Mouse (Mus musculus): Measurements from ENCODE around the gene Nek1. TPM values are rescaled to one million over a fixed set of nuclear protein-coding genes. Genes with fewer than 3 reads are reported as not detected.

Nek1 gene
- 1.1 and 2.2 TPM in 2 replicates for polyA plus RNA-seq (2012; rRNA removed)

DNA sequence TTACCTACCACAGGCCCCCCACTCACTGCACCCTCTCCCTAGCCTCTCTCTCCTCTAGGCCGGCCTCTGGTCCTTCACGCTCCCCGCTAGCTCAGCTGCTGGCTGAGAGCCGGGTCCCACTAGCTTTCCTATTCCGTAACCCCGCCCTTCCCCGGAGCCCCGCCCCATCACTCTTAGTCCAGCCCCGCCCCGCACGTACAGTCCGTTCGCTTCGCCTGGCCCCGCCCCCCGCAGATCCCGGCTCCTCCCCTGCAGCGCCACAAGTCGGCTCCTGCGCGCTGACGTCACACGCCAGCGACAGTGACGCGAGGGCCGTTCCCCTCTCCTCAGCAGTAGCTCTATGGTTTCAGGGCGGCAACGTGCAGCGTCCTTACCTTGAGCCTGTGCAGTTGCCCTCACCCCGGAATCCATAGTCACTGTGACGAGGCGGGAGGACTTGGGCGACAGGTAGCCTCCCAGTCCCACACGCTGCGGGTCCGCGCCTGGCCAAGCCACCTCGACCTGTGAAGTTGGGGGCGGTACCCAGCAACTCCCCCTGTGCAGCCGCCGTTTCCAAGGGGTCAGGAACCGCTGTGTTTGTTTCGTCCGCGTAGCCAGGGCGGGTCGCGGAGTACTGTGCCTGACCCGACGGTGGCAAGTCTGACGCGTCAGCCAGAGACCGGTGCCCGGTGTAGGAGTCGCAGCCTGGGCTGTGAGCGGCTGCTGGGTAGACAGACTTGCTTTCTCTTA lies at the start of gene Nek1:
Gene Nek1 (plus strand): TSS at position 286 of the 729 bp plus-strand sequence.
- DNase-seq (ENCODE audit: low read depth, low spot score) = peak; percentile 82
- WGBS = 1% methylated on average over 57 of the region's 57 CpGs

- no peak for DNase-seq (ENCODE audit: low read depth, low spot score)
Observed at GRCm38 (mm10) chr8:60947503-60947902, 45.5 kb upstream of the Nek1 start.

- no peak for DNase-seq (ENCODE audit: low read depth, low spot score)
- WGBS = 68% methylated on average over 4 of the region's 4 CpGs
Observed at GRCm38 (mm10) chr8:60949859-60950258, 43.1 kb upstream of the Nek1 start.

GRCm38 (mm10) chr8:60951271-60951670 lies 41.7 kb upstream of the Nek1 start:
- 80% methylated on average over 4 of the region's 4 CpGs for WGBS

GRCm38 (mm10) chr8:60951757-60952156 lies 41.2 kb upstream of the Nek1 start:
- no peak for DNase-seq (ENCODE audit: low read depth, low spot score)
- WGBS = 100% methylated on average over 1 of the region's 1 CpGs

More at GRCm38 (mm10) chr8:60951271-60951670, 41.7 kb upstream of the Nek1 start:
- DNase-seq (ENCODE audit: low read depth, low spot score) = no peak

DNA sequence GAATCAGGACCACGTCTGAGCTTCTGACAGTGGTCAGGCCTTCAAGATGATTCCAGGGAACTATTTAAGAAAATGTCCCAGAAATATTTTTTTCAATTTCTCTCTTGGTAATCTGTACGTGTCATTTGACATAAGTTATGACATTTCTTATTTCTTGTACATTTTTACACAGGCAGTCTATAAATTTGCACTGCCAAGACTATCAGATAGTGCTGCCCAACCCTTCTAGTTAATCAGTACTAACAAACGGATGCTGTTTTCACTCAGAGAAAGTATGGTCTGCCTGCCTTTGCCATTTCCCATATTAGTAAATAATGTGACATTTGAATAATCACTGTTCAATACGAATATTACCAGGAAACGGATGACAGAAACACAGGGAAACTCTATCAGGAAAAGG lies 40.2 kb upstream of the Nek1 start:
- 37% methylated on average over 5 of the region's 5 CpGs for WGBS
- DNase-seq (ENCODE audit: low read depth, low spot score) = no peak

DNA sequence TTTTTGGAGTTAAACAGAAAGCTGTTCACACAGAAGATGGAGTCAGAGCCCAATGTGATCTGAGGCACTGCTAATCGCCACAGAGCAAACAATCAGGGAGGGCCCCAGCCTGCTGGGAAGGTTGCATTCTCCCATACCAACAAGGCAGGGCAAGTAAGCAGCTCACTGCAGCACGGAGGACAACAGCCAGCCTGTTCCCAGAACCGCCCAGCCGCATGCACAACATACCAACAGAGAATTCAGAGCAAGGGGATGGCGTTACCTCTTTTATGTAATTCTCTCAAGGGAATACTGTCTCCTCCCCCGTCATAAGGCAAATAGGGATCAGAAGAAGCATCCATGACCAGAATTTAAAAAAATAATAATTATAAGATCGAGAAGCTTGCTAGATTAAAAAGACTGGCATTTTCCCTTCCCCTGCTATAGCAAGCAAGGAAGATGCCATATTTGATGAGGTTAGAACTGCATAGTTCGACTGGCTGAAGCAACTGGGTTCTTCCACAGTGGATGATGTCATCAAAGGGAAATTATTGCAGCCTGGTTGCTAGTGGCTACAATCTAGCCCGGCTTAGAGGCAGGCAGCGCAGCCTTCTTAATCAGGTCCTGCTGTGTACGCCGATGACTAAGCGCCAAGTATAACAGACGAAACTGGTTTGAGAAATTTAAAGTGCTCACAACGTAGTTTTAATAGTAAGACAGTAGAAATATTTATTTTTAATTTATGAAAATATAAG lies 38.5 kb upstream of the Nek1 start:
- 6% methylated on average over 15 of the region's 15 CpGs for WGBS
- DNase-seq (ENCODE audit: low read depth, low spot score) = peak; percentile 62

DNA sequence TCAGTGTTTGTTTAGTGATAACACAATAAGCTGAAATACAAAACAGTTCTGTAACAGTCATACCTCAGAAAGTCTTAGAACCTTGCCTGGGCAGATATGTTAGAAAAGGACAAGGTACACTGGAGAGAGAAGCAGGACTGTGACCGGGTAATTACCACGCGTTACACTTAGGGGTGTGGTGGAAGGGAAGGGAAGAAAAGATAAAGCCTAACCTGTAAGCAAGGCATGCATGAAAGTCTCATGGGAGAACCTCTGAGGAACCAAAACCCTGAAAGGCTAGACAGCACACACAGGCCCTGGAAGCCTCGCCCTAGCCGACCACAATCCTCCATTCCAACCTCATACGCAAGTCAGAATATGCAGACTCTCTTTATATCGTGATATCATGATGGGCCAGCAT lies 36.1 kb upstream of the Nek1 start:
- DNase-seq (ENCODE audit: low read depth, low spot score) = peak; percentile 57
- WGBS = 42% methylated on average over 7 of the region's 7 CpGs

DNA sequence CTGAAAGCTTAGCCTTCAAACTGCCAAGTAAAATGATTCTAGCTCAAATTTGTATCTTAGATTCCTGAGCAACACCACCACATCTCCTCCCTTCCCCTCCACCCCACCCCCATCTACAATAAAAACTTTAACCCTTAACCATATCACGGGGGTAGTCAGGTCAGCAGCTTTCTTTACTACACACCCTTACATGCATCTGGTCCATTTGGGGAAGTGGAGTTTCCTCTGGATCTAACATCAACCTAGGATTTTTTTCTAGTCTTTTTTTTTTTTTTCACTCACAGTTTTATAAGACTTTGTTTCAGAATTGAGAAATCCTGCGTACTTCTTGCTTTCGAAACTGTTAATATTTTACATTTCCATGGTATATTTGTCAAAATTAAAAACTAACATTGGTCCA lies 30.2 kb upstream of the Nek1 start:
- 61% methylated on average over 3 of the region's 3 CpGs for WGBS

DNA sequence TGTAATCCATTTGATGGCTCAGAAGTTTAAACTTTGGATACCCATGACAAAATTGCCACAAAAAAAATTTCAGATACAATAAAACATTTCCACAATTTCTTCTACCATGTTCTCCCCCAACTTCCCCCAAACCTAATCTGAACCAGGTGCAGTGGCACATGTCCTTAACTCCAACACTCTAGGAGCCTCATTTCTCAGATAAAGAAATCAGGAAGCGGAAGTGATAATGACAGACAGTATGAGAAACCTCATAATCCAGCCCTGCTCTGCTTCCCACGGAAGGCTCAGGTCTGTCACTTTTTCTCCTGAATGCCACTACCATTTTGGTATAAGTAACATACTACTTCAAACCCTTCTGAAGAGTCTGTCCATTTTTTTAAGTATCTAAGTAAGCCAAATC lies 29.1 kb upstream of the Nek1 start:
- 39% methylated on average over 2 of the region's 2 CpGs for WGBS
- no peak for DNase-seq (ENCODE audit: low read depth, low spot score)

More for the DNA sequence above, 30.2 kb upstream of the Nek1 start:
- DNase-seq (ENCODE audit: low read depth, low spot score) = no peak

DNA sequence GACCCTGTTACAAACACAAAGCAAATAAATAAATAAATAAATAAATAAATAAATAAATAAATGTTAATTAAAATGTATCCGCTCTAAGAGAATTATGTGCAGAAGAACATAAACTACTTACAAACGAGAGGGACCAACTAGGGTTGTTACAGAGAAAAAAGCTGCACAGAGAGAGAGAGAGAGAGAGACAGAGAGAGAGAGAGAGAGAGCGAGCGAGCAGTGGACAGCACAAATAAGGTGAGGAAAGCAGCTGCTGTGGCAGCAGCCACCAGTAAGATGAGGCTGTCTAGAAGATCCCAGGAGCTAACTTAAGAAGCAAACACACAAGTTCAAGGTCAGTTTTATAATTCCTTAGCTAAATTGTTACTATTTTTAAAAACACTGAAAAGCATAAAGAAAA lies 28.5 kb upstream of the Nek1 start:
- 60% methylated on average over 4 of the region's 4 CpGs for WGBS
- DNase-seq (ENCODE audit: low read depth, low spot score) = no peak

DNA sequence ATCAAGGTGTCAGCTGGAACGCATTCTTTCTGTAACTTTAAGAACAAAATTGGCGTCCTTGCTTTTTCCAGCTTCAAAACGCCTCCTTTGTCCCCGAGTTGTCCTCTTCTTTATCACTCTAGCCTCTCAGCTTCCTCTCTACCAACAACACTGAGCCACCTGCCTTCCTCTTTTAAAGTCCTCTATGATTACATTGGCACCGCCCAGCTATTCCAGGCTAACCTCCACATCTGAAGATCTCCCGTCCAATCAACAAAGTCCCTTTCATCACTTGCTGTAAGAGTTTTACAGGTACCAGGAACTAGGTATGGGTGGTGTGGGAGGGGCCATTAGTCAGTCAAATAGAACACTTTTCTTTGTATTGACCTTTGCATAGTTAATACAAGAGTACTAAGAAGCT lies 27.7 kb upstream of the Nek1 start:
- 20% methylated on average over 6 of the region's 6 CpGs for WGBS
- peak; percentile 78 for DNase-seq (ENCODE audit: low read depth, low spot score)

GRCm38 (mm10) chr8:60965741-60966140 lies 27.3 kb upstream of the Nek1 start:
- no peak for DNase-seq (ENCODE audit: low read depth, low spot score)
- WGBS = 15% methylated on average over 3 of the region's 3 CpGs

DNA sequence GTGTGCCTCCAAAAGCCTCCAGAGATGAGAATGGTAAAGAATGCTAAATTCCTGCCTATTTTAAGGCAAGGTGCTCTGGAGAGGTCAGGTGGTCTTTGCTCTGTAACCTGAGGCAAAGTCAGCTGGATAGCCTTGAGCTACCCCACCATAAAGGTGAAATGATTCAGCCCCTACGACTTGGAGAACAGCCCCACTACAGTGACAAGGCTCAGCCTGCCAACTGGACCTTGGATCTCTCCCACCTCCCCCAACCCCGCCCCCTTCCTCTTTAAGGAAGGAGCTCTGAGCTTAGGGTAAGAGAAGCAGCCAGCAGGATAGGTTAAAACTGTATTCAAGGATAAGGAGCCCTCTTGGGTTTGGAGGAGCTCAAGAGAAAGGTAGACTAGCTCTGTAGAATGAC lies 23.9 kb upstream of the Nek1 start:
- DNase-seq (ENCODE audit: low read depth, low spot score) = no peak
- 10% methylated on average over 2 of the region's 2 CpGs for WGBS

- 28% methylated on average over 4 of the region's 4 CpGs for WGBS
- no peak for DNase-seq (ENCODE audit: low read depth, low spot score)
Observed at GRCm38 (mm10) chr8:60971808-60972207, 21.2 kb upstream of the Nek1 start.

- DNase-seq (ENCODE audit: low read depth, low spot score) = no peak
- WGBS = 67% methylated on average over 2 of the region's 2 CpGs
Observed at GRCm38 (mm10) chr8:60973448-60973847, 19.5 kb upstream of the Nek1 start.

DNA sequence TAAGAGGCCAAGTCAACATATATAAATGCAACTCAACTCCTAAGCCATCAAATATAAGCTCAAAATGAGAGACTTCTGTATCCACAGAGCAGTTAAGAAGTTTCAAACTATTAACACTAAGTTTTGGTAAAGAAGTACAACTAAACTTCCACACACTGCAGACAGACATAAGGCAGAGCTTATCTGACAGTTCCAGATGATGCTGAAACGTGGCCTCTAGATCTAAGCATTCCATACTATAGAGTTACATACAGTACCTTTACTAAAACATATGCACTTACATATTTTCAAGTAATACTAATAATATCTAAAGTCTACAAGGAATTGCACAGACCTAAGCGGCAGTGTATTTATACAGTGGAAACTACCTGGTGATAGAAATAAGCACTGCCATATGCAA lies 18.2 kb upstream of the Nek1 start:
- 83% methylated on average over 2 of the region's 2 CpGs for WGBS
- no peak for DNase-seq (ENCODE audit: low read depth, low spot score)

- WGBS = 77% methylated on average over 9 of the region's 9 CpGs
- no peak for DNase-seq (ENCODE audit: low read depth, low spot score)
Observed at GRCm38 (mm10) chr8:60976818-60977217, 16.2 kb upstream of the Nek1 start.

DNA sequence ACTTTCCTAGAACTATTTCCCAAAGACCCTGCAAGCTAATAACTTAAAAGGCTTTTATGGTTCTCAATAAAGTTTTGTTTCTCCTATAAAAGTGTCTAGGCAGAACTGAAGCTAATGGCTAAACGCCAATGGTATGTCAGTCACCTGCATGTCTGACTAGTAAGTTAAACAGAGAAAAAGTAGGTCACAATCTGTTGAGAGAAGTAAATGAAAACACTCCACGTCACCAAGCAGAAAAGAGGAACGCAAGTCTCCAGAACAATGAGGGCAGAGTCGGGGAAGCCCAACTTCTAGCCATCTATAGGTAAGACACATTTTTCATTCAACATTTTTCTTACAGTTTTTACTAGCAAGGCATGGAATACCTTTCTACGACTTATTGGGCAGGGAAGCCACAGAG lies 14.5 kb upstream of the Nek1 start:
- WGBS = 14% methylated on average over 5 of the region's 5 CpGs
- no peak for DNase-seq (ENCODE audit: low read depth, low spot score)

DNA sequence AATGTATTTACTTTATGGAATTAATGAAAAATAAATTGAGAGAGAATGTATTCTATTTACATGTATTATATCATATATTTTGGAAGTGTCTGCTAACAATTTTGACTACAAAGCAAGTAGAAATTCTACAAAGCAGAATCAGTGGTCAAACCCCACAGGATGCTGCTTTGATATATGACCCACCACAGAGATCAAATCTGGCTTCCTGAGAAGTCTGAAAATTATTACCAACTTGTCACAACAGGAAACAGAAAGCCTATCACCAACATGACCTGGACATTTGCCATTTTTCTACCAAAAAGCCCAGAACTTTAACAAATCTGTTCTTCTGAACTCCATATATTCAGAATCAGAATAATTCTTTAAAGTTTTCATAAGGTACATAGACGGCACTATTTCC lies 11.6 kb upstream of the Nek1 start:
- DNase-seq (ENCODE audit: low read depth, low spot score) = no peak
- WGBS = 20% methylated on average over 1 of the region's 1 CpGs
